Mouse (Mus musculus): ENCODE results near the gene Fbxo10. TPM values are rescaled to one million over a fixed set of nuclear protein-coding genes. Genes with fewer than 3 reads are reported as not detected.
A peak's percentile ranks its signal among the peaks of the same experiment; 100 is the strongest.
"Not testable (repeated sequence)": the region's sequence is repeated elsewhere in the genome, so short reads cannot be mapped to it uniquely, and the experiment has no call there.

Fbxo10 gene
- total RNA-seq, 2 experiments from 2014 or later, result 39.6 to 41.3 TPM

GRCm38 (mm10) chr4:45011581-45012104 is 72.8 kb downstream of the Fbxo10 start:
- DNase-seq (ENCODE audit: low spot score in 2 of 2), result no peak

- DNase-seq (ENCODE audit: low spot score in 2 of 2), result peak in 1 of 2 experiments; percentile 52
Measured at GRCm38 (mm10) chr4:45010806-45011415, 73.5 kb downstream of the Fbxo10 start.

- no peak for DNase-seq (ENCODE audit: low spot score in 2 of 2)
Measured at GRCm38 (mm10) chr4:45005452-45005851, 79.0 kb downstream of the Fbxo10 start.

- no peak for DNase-seq (ENCODE audit: low spot score in 2 of 2)
Measured at GRCm38 (mm10) chr4:45000001-45000400, 84.4 kb downstream of the Fbxo10 start.

- DNase-seq (ENCODE audit: low spot score in 2 of 2), result no peak
Measured at GRCm38 (mm10) chr4:44998071-44998470, 86.3 kb downstream of the Fbxo10 start.

GRCm38 (mm10) chr4:44994776-44995175 is 89.6 kb downstream of the Fbxo10 start:
- DNase-seq (ENCODE audit: low spot score in 2 of 2), result no peak

GRCm38 (mm10) chr4:44993847-44994246 is 90.6 kb downstream of the Fbxo10 start:
- no peak for DNase-seq (ENCODE audit: low spot score in 2 of 2)

GRCm38 (mm10) chr4:44993179-44993578 is 91.2 kb downstream of the Fbxo10 start:
- not testable (repeated sequence) for DNase-seq (ENCODE audit: low spot score in 2 of 2)

GRCm38 (mm10) chr4:44992330-44992729 is 92.1 kb downstream of the Fbxo10 start:
- DNase-seq (ENCODE audit: low spot score in 2 of 2), result not testable (repeated sequence)

- no peak for DNase-seq (ENCODE audit: low spot score in 2 of 2)
Measured at GRCm38 (mm10) chr4:44990560-44990959, 93.8 kb downstream of the Fbxo10 start.

Other genes with a start within 250 kb of the Fbxo10 start
- gene Grhpr, start 103.2 kb downstream of the Fbxo10 start, total RNA-seq (2021), result 10 to 100 TPM; 18.7 to 21.3 TPM
- gene Zbtb5, start 72.2 kb downstream of the Fbxo10 start, total RNA-seq (2021), result 10 to 100 TPM; 12.1 to 12.7 TPM
- gene Polr1e, start 66.0 kb downstream of the Fbxo10 start, total RNA-seq (2021), result 10 to 100 TPM; 11.9 to 14.8 TPM
- 10 to 100 TPM; 66.7 to 75.6 TPM for gene Tomm5, start 23.5 kb upstream of the Fbxo10 start, total RNA-seq (2021)
- gene Frmpd1, start 100.3 kb upstream of the Fbxo10 start, total RNA-seq (2021), result 10 to 100 TPM; 20.7 to 24.3 TPM
- gene Trmt10b, start 212.5 kb upstream of the Fbxo10 start, total RNA-seq (2021), result 10 to 100 TPM; 16.5 to 16.7 TPM